Mouse (Mus musculus) lung, postnatal 10 days (tissue): Measurements from ENCODE around the gene Syt1.

Experiments
- DNase-seq: peaks from one replicate; pipeline ENCODE4 v3.0.0; 2021

The Syt1 gene

DNA sequence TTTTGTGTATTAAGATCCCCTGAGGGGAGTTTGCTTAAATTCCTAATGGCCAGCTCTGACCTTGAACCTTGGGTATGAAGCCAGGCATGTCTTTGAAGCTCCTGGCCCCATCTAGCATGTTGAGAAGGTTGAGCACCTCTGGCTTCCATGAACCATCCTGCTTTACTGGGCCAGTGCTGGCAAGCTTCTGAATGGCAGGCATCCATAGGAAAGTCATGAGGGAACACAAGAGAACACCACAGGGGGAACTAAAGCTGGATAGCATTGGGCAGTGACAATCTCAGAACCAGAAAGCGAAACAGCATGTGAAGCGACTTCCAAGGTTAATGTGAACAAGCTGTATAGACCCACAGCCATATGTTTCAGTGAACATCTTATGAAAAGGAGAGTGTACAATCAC is 130.4 kb downstream of the Syt1 start:
- no peak for DNase-seq

DNA sequence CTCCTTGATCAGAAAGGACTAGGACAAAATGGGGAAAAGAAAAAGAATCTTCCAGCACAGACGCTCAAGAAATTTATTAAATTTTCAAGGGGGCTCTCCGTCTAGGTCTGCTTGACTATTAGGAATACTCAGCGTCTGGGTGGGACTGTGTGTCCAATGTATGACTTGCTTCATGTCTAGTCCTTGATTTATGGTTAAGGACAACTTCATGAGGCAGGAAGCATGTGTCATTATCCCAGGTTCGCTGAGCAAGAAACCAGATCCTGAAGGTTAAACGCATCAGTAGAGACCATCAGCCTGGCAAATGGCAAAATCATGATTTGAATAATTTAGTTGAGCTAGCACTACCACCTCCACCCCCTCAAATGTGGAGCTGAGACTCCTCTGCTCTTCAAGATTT is 135.1 kb downstream of the Syt1 start:
- no peak for DNase-seq

DNA sequence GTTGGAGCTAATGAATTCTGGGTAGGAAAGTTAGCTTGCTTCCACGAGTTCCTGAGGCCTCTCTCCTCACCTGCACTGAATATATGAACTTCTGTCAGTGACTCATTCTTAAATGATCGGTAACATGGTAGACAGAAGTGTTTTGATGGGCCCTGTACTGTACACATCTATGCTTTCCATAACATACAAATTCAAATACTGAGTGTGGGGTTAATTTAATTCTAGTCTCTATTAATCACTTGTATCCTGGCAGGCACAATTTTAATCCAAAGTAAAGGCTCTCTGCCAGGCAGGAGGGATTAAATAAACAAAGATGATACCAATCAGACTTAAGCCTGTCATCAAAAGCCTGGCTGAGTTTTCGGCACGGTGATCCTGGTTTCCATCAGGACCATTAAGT is 136.1 kb downstream of the Syt1 start:
- DNase-seq: no peak

DNA sequence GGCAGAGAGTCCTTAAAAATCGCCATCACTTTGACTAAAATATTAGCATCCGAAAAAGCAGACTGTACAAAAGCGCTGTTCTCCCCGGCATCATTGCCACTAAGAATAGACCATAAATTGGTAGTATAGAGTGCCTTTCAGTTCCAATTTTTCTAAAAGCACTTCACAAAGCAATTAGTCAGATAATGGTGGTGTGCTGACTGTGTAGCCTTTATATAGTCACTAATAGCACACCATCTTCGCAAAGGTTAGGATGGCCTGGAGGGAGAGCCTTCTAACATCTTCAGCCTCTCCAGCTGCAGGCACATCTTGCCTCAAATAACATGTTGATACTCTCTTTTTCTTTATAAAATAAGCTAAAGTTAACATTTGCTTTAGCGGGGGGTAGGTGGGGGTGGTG is 138.4 kb downstream of the Syt1 start:
- DNase-seq: no peak

DNA sequence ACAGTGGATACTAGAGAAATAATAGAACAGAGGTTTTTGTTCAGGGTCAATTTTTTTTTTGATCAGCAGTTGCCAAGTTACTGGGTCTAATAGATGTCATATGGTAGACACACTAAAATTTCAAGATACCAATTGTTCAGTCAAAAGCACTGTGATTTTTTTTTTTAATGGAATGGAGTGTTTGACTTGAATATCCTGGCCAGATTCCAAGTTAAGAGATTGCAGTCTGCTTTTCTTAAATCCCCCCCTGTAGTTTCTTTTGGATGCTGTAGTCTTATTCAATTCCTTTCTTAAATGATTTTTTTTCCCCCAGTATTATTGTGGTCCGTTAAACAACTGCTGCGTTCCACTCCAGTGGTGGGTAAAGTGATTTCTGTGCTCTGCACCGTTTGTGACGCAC is 140.2 kb downstream of the Syt1 start:
- no peak for DNase-seq

DNA sequence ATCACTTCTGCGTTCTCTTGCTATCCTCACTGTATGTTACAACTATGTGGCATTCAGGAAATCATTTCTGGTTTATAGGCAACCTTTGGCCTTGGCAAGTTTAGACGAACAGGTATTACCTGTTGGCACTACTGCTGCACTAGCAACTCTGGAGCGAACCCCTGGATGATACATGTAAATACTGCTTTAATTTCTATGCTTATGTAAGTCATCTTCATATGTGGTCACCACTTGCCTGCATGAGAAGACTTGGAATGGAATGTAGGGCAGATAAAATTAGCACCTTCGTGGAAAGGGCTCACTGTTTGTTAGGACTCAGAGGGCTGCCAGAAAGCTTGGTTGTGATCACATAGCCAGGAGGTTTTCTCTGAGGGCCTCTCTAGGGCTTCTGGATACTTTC is 142.6 kb downstream of the Syt1 start:
- no peak for DNase-seq

DNA sequence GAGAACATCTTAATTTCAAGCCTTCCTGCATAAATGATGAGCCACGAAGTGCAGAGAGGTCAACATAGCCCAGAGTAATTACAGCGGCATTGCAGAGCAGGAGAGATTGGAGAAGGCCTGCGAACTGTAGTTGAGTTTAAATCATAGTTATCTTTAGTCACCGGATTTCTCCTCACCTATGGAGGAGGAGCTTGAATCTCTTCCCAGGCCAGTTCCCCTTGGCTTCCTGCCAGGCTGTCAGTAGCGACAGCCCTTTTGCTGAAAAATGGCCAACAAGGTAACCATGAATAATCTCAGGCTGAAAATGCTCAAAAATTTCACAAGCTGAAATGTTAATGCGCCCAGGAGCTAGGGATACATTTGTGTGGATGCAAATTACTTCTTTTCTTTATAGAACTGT is 143.6 kb downstream of the Syt1 start:
- DNase-seq: no peak

DNA sequence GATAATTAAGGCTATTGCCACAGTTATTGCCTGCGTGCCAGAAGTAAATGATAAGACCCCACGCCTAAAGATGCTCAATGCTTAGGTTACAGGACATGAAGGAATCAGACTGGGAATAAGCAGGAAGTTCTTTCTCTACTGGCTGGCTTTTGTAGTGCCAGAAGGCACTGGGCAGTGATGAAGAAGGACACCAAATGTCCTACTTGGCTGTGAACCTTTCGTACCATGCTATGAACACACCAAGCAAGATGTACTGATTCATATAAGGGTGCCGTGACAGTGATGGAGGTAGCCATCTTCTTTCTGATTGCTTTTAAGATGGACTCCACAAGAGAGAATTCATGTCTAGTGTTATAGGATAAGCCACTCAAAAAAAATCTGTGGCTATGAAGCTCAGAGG is 145.2 kb downstream of the Syt1 start:
- DNase-seq: no peak

DNA sequence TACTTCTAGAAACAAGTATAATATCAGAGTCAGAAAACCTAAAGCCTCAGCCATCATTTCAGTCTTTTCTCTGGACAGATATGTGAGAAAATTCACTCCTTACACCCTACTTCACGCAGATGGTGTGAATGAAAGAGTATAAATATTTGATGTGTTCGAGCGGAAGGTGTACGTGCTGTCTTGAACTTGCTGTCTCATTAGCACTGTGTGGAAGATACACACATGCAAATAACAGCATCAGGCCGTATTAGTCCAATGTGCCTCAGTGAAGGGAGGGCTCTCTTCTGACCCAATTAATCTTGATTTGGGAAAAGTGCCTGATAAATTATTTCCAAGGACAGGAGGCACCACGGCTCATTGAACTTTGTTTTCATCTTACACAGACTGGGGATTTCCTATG is 154.8 kb downstream of the Syt1 start:
- DNase-seq: no peak

DNA sequence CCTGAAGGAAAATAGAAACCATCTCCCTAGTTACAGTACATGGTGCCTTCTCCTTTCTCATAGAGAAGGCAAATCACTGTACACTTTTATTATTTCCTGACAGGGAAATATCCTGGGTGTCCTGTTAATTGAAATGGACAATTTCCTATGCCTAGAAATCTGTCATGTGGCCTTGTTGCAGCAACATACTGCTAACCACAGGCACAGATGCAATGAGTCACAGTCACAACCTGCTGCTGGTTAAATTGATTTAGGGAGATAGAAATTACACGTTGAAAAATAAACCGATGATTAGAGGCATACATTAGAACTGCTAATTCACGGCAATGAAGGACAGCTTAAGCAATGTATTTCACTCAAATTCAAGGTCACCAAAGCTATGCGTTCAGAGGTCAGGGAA is 158.0 kb downstream of the Syt1 start:
- no peak for DNase-seq

DNA sequence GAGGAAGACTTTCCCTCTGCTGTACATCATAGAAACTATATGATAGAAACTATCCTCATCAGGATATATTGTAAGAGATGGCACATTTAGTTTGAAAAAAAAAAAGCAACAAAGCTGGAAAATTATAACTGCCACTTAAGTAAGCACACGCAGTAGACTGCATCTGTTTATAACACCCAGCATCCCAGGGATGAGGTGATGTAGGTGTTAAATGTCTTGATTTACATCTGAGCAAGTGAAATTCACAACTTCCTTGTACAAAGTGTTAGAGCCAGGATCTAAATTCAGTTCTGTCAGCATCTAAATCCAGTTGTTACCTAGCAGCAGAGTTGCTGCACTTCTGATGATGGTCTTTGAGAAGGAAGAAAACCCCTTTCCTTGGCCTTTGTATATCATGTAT is 173.3 kb downstream of the Syt1 start:
- DNase-seq: no peak

DNA sequence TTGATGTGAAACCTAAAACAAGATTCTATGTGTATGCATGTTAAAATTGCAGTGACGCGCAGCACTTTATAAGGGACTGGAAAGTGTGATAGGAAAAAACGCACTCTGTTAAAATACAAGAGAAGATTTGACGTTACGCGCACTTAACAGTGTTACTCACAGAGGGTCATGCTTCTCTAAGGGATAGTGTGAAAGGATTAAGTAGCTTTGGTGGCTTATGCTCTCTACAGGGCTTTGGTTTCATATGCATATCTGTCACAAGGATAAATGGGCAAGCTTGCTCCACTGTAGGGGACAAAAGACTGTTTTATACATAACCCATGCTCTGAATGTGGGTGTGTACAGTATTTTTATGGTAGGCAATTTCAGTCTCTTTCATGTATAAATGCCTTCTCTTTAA is 178.5 kb downstream of the Syt1 start:
- DNase-seq: no peak

DNA sequence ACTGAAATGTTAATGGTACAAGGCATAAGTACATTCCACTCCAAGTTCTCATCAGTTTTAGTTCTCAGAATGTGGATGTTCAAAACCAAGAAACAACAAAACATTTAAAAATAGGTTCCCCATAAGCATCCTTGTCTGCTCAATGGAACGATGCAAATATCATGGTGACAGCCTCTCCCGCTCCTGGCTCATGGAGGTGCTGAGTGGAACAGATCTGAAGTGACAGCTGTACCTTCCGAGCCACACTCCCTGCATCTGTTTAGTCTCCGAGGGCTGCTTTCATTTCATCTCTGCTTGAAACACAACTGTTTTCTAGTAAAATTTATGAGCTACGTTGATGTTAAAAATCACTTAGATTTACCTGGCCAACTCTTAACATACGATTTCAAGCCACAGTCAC is 179.0 kb downstream of the Syt1 start:
- DNase-seq: no peak

DNA sequence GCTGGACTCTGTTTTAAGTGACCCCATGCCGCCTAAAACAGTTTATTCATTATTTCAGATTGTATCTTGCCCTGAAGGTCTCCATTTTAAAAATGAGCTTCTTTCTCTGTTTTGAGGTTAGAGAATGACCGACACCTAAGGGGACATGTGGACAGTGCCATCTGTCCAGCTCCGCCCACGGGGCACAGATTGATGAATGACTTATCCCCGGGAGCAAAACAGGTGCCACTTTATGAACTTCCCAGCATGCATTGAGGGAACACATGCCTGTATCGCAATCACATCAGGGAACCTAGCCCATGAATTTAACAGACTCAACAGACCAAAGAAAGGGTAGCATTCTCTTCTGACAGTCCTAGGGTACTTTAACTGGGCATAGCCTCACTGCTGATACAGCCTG is 188.5 kb downstream of the Syt1 start:
- no peak for DNase-seq

DNA sequence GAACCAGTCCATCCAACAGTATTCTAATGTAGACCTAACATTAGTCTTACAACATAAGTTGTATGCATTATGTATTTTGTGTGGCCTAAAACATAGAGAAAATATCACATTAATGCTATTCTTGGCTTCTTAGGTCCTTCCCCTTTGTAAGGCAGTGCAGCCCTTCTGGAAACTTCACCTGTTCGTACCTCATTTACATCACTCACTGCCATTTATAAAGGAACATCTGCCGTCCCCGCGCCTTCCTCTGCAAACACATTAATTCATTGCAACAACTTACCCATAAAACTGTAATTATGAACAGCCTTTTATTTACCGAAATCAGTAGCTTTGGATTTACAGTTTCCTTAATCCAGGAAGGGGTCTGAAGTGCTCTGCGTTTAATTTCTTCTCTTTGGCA is 195.4 kb downstream of the Syt1 start:
- DNase-seq: no peak

DNA sequence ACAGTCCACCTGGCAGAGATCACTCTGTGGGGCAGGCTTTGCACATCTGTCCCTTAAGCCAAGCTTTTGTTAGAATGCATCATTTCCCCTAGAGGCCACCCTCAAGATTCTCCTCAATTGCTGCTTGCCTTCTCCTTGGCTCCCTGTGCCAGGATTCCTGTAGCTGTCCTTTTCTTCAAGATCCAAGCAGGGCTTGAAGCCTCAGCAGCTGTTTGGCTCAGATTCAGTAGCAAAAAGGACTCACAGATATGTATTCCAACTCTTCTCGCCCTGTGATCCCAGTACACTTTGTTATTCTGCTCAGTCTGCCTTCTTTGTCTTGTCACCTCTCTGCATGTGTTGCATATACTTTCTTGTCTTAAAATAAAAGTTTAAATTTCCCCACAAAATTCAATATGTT is 206.4 kb downstream of the Syt1 start:
- peak; percentile 5 for DNase-seq

DNA sequence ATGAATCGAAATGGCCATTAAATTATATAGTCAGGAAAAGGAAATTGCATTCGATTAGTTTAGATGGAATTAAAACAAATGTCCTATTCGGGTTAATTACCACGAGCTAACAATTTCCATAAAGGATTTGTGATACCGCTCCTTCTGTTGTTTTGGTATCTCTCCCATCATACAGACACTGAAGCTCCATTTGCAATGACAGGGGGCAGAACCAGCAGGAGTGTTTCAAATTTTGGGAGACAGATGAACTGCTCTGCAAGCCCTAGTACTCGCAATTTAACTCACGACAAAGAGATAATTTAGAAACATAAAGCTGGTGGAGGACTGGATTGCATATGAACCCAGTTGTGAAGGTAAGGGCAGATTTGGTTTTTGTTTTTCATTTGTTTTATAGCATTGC is 210.0 kb downstream of the Syt1 start:
- no peak for DNase-seq

DNA sequence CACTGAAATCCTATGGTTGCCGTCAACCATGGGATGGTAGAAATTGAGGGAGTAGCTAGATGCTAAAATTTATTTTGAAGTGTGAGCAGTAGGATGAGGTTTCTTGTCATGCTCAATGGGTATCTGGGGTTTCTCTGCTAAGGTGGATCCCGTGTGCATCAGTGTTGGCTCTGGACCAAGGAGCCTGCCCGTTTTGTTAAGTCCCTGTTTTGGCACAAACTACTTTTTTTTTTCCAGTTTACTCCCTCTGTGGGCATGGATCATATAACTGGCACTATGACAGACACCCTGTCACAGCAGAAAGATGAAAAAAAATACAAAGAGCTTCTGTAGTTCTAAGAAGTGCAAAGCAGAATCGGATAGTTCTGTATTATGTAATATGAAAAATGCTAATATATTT is 212.0 kb downstream of the Syt1 start:
- DNase-seq: no peak

DNA sequence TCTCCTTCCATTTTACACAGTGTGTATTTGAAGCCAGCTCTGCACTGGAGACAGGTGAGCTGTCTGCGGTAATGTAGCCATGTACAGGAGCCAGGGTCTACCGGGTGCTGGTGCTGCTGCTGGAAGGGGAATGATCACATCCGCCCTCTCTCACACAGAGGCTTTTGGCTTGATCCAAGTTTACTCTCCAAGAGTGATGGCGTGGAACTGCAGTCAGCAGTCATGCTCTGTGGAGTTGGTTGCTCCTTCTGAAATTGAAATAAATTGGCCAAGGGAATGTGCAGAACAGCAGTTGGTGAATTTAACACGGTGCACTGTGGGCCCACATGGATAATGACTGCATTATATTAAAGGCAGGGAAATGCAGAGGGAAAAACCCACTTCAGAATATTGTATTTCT is 228.0 kb downstream of the Syt1 start:
- DNase-seq: no peak

DNA sequence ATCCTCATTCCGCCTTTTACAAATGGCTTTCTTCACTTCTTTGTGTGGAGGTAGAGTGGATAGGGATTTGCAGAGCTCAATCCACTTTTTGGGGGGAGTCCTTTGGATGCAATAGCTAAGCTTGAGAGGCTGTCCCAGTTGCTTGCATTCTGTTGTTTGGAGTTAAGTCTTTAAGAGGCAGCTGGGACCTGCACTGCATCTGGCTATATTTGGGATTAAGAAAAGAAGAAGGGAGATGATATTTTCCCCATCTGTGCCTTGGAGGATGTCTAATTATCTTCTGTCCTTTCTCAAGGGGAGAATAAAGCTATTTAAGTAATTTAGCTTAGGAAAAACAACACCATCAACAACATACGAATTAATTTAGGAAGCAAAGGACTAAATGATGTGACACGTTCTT is 230.2 kb downstream of the Syt1 start:
- DNase-seq: no peak

DNA sequence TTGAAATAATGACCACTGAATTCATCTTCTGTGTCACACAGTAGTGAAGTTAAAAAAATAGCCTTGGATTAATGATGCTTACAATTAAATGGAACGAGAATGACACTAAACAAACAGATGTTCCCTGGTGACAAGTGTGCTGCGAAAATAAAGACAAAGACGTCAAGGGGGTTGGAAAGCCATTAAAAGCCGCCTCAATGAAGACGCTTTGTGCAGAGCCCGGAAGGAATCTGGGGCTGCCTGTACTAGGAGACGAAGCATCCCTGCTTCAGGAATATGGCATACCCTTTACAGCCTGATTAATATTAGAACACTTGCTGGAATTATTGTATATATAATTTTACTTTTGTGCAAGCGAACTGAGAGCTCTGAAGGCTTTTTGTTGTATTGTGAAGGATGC is 234.0 kb downstream of the Syt1 start:
- DNase-seq: no peak

DNA sequence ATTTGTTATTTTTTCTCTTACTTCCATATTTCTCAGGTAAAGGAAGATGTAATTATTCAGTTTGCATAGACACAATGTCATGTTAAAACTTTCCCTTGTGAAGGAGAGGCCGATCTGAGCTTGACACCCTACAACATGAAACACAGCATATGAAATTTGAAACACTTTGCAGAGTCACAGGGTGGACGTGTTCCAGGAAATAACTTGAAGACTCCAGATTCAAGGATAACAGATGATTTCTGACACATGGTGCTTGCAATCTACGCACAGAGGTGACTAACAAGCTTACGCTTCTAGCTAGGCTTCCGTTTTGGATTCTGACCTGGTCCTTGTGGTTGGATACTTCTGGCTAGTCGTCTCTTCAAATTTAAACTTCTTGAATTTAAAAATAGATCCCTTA is 239.7 kb downstream of the Syt1 start:
- no peak for DNase-seq

DNA sequence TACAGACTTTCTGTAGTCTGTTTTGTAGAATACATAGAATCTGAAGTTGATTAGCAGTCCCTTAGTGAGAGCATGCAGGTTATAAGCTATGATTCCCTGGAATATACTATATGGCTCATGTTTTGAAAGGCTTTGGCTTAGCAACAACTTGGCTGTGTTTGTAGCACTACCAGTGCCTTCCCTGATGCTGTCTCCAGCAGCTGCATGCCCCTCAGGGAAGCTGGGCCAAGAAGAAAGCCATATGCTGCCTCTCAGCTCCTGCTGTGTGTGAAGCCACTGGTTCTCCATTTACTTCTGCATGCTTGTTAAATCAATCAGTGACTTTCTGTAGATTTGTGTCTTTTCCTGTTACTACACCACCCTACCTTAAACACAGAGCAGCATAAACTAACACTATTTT is 245.2 kb downstream of the Syt1 start:
- no peak for DNase-seq

DNA sequence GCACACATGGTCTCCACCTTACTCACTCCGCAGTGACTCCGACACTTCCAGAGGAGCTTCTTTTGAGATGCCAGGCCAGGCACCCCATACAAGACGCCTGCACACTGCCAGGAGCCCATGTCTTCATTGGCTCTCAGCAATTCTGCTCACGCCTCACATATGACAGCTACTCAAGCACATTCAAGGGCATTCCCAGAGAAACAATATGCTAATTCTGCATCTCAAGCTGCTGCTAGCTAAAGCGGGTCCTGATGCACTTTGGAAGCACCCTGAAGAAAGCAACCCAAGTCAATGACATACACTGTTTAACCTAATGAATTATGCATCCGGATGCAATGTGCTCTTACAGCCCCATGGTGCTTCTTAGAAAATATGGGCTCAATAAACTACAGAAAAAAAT is 247.1 kb downstream of the Syt1 start:
- DNase-seq: no peak

DNA sequence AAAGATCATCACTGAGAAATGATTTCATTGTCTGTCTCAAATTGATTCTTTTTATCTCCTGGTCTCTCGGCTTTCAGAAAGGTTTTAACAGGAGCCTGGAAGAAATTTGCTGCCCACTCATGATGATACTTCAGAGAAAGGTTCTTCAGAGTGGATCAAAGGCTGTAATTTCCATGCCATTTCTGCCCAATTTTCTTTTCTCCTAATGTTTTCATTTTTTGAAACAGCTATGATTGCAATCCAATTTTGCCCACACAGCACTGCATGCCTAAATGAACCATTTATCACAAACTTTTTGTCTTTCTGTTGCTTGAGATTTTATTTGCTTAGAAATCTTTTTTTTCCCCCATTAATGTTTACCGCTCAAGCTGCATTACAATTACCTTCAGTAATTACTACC is 257.5 kb downstream of the Syt1 start:
- DNase-seq: no peak

DNA sequence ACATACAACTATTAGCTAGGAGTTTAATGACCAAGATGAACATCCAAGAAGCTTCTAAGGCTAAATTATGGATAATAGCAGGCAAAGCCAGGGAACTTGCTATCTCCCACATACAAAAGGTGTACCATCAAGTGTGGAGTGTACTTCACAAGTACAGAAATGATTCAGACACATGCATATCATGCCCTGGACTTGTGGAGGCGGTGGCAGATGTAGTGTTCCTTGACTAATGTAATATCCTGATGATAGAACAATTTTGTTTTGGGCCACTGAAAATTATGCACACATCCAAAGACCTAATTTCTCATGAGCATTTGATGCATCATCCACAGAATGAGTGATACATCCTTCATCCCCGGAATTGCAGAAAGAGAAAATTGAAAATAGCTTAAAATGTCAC is 267.0 kb downstream of the Syt1 start:
- no peak for DNase-seq

DNA sequence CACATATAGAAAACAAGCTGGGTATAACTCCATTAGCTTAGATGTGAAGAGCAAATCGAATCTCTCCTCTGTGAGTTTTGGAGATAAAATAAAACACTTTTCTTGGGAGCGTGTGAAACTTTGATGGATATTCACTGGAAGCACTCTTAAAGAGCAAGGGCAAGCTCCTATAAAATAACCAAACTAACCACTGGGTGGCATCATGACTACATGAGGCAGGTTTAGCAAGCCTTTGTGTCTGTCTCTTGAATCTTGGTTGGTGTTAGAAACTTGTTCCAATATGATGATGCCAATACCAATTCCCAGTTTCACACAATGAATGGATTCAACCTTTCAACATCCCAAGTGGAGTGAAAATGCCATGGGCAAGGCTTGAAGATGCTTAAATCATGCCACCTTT is 276.8 kb downstream of the Syt1 start:
- peak; percentile 44 for DNase-seq
